Mouse (Mus musculus) kidney, postnatal 36 days (tissue): ENCODE measurements around the gene Tmem135.
"Not testable (repeated sequence)": the region's sequence is repeated elsewhere in the genome, so short reads cannot be mapped to it uniquely, and the experiment has no call there.

ENCODE experiments used
- DNase-seq, 2 experiments: peaks; one replicate each; pipeline ENCODE4 v3.0.0; 2021 to 2022; ENCODE audit warnings: mixed read lengths in 2 of 2

Tmem135 gene

DNA sequence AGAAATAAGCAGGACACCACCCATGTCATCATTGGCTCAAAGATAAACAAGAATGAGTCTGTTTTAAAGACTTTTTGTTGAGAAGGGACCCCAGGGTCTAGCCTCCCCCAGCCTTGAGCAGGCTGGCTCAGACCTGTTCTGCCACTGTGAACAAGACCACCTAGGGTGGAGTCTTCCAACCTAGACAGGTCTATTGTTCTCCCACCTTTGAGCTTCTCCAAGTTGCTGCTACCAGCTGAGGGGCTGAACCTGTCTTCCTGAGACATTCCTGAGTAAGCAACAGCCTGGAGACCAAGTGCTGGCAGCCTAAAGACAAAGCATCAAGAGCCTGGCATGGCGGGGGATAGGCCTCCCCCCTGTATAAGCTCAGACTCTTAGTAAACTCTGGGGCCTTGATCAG, 86.9 kb downstream of the Tmem135 start:
- not testable (repeated sequence) for DNase-seq

- DNase-seq, result no peak
These were observed 87.9 kb downstream of the Tmem135 start for GRCm38 (mm10) chr7:89316112-89316511.

DNA sequence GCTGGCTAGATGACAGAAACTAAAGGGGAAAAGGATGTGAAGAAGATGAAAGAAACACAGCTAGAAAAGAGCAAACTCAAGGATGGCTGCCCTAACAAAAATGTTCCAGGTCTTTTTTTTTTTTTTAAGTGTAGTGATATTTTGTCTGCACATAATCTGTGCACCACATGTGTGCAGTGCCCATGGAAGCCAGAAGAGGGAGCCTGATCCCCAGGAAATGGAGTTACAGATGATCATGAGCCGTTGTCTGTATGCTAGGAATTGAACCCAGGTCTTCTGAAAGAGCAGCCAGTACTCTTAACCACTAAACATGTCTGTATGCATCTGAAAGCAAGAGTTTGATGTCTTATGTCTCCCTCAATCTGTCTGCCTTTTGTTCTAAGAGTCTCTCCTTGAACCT, 92.5 kb downstream of the Tmem135 start:
- DNase-seq, result no peak

GRCm38 (mm10) chr7:89308926-89309325, 95.1 kb downstream of the Tmem135 start:
- peak; percentile 31 to 49 for DNase-seq

DNA sequence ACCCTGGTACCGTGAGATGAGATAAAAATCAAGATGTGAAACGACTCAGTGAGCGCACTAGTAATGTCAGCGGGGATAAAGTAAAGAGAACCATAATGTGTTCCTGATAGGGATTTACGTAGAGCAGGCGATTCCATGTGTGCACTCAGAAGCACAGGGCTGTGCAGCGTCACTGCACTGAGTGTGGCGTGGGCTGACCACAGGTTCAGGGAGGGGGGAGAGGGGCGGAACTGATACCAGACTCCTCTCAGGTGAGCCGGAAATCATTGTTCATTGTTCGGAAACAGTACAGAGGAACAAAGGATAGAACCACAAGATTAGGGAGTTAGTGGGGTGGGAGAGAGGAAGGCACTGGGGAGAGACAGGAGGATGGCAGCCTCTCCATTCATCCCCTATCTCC, 95.8 kb downstream of the Tmem135 start:
- DNase-seq, result no peak

DNA sequence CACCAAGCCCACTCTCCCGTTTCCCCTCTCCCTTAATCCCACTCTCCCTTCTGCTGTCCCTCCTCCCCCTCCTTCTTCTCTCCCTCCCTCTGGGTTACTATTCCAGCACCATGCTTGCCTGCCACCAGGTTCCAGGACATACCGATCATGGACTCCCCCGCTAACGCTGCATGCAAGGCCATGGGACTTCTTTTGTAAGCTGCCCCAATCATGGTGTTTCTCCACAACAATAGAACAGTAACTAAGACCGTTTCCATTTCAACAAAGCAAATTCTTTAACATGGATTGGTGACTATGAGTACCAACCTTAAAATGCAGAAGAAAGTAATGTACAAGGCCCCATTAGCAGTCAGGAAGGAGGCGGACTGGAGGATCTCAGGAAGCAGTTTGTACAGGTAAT, 97.2 kb downstream of the Tmem135 start:
- no peak for DNase-seq

DNA sequence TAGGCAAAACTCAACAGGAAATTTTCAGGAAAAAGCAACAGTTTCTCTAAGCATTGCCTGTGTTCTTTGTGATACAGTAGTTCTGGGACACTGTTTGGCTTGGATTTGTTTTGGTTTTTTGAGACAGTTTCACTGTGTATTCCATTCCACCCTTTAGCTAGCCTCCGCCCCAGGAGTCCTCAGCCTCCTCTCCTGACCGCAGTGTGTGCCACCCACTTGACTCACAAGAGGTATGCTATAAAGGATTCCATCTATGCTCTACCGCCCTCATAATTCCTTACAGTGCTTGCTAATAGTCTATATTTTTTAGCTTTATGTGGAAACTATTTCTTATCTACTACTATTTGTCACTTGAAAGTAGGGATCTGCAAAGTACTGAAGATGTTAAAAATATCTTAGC, 99.1 kb downstream of the Tmem135 start:
- no peak for DNase-seq

DNA sequence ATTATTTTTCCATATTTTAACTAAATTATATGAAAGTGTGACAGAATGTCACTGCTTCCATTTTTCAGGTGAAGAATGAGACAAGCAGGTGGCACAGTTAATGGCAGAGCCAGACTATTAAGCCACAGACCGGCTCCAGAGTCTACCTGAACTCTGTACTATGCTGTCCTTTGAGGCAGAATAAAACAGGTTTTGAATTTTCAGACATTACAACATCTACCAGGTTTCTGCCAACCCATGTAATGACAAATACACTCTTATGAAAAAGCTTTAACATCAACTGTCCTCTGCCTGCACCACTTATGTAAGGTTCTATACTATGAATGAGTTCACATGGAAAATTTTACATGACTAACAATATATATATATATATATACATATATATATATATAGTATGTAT, 100.3 kb downstream of the Tmem135 start:
- no peak for DNase-seq

DNA sequence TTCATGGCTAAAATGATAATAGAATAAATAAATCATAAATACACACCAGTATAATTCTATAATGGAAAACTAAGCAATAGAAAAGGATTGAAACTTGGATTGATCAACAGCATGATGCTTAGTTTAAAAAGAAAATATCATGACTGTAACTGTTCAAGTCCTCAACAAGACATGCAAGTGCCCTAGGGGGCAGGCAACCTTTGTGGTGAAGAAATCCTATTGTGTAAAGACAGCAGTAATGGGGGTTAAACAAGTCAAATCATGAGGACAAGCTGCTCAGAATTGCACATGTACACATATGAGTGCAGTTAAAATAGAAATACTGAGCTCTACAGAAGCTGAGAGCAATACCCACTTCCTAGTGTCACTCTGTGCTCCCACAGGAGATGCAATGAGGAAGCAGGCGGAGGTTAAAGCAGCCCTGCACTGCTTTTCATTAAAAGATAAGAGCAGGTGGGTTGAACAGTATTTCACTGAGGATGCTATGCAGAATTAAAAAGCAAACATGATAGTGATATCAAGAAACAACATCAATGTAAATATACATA, 105.0 kb downstream of the Tmem135 start:
- no peak for DNase-seq

GRCm38 (mm10) chr7:89296941-89297340, 107.1 kb downstream of the Tmem135 start:
- DNase-seq, result no peak

GRCm38 (mm10) chr7:89282664-89283063, 121.4 kb downstream of the Tmem135 start:
- DNase-seq, result peak; percentile 16 to 62

DNA sequence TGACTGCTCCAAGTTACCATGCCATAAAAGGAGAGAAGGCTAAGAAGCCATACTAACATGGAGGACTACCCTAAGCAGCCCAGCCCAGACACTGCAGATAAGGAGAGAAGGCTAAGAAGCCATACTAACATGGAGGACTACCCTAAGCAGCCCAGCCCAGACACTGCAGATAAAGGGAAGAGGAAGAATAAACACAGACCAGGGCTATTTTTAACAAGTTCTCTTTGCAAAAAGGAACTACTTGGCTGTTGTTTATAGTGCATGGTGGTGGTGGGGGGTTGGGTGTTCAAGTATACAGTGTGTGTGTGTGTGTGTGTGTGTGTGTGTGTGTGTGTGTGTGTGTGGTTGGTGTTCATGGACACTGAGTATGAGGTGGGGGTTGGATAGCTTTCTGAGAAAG, 133.6 kb downstream of the Tmem135 start:
- not testable (repeated sequence) for DNase-seq

- DNase-seq, result no peak
These were observed 134.2 kb downstream of the Tmem135 start for GRCm38 (mm10) chr7:89269826-89270225.

GRCm38 (mm10) chr7:89267542-89267941, 136.5 kb downstream of the Tmem135 start:
- no peak for DNase-seq

- peak in 1 of 2 experiments; percentile 12 for DNase-seq
These were observed 137.8 kb downstream of the Tmem135 start for GRCm38 (mm10) chr7:89266017-89266760.

GRCm38 (mm10) chr7:89260966-89261365, 143.1 kb downstream of the Tmem135 start:
- DNase-seq, result no peak

DNA sequence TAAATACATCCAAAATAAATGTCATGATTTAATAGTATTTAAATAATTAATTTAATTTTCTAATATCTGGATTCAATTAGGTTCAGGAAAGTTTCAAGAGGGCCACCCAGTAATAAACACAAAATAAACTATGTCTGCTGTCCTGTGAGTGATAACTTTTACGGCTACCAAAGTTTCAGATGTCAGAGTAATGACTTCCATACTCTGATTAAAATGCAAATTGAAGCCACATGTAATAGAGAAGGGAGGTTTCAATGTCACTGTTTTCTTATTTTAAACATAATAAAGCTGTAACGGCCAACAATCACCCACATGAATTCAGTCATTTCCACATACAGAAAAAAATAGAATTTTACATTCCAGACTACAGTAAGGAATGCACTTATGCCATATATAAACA, 145.2 kb downstream of the Tmem135 start:
- DNase-seq, result no peak

DNA sequence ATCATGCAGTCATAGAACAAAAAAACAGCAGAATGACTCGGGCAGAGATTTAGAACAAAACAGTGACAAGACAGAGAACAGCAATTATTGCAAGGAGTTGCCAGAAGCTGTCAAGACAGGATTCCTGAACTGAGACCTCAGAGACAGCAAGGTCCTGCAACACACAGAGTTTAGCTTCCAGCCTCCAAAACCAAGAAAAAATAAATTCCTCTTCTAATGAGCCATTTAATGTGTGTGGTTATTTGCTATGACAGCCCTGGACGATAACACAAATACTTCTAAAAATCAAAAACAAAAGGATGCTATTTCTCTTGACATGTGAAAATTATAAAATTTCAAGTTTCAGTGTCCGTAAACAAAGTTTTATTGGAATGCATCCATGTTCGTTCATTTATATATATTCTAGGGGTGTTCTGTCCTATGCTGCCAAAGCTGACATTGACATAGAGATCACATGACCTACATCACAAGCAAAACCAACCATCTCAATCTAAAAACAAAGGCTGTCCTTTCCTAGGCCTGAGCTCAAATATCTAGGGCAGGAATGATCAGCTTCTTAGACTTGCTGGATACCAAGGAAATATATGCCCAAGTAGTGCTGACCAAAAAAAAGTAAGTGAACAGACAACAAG, 146.0 kb downstream of the Tmem135 start:
- DNase-seq, result no peak

- DNase-seq, result no peak
These were observed 150.2 kb downstream of the Tmem135 start for GRCm38 (mm10) chr7:89253772-89254171.

- DNase-seq, result no peak
These were observed 150.7 kb downstream of the Tmem135 start for GRCm38 (mm10) chr7:89253317-89253716.

- DNase-seq, result no peak
These were observed 152.1 kb downstream of the Tmem135 start for GRCm38 (mm10) chr7:89251880-89252453.

GRCm38 (mm10) chr7:89248135-89248850, 155.7 kb downstream of the Tmem135 start:
- peak in 1 of 2 experiments; percentile 15 for DNase-seq
